Mouse (Mus musculus) stomach, embryonic 14.5 days (tissue): ENCODE data around the gene Ccdc137. TPM values are rescaled to one million over a fixed set of nuclear protein-coding genes. Genes with fewer than 3 reads are reported as not detected.

Source experiments
- ATAC-seq: fragments of 200-750 bp; cut with Nextera tagmentation; 2 replicates; pipeline ENCODE4 v1.8.0; 2017; ENCODE audit warnings: low read depth, moderate TSS enrichment; ENCODE audit not compliant: insufficient number of reproducible peaks, insufficient read depth, low FRiP score
- H3K27ac ChIP-seq: fragments of 300-500 bp; sonication (generic); 2 replicates; pipeline ENCODE4 v1.5.1; 2014; ENCODE audit warnings: mild to moderate bottlenecking, low read length, moderate library complexity, mixed read lengths
- H3K27me3 ChIP-seq: fragments of 300-500 bp; sonication (generic); 2 replicates; pipeline ENCODE4 v1.6.1; 2014; ENCODE audit warnings: low read length, control low read depth, mixed read lengths; ENCODE audit not compliant: control insufficient read depth, insufficient read depth
- H3K36me3 ChIP-seq: fragments of 300-500 bp; sonication (generic); 2 replicates; pipeline ENCODE4 v1.6.1; 2014; ENCODE audit warnings: mild to moderate bottlenecking, control low read depth, low read length, moderate library complexity, mixed read lengths; ENCODE audit not compliant: control insufficient read depth, insufficient read depth
- H3K4me1 ChIP-seq: fragments of 300-500 bp; sonication (generic); 2 replicates; pipeline ENCODE4 v1.6.1; 2014; ENCODE audit warnings: low read length, control low read depth, mixed read lengths; ENCODE audit not compliant: control insufficient read depth, insufficient read depth
- H3K4me2 ChIP-seq: fragments of 300-500 bp; sonication (generic); replicated peaks from 2 replicates; pipeline ENCODE4 v1.6.1; 2014; ENCODE audit warnings: low read depth, low read length, control low read depth
- H3K4me3 ChIP-seq: fragments of 300-500 bp; sonication (generic); 2 replicates; pipeline ENCODE4 v1.5.1; 2014; ENCODE audit warnings: low read depth, low read length, control low read depth
- H3K9ac ChIP-seq: fragments of 300-500 bp; sonication (generic); replicated peaks from 2 replicates; pipeline ENCODE4 v1.6.1; 2014; ENCODE audit warnings: low read depth, mild to moderate bottlenecking, control low read depth, low read length, moderate library complexity, mixed read lengths
- H3K9me3 ChIP-seq: fragments of 300-500 bp; sonication (generic); 2 replicates; pipeline ENCODE4 v1.6.1; 2016; ENCODE audit warnings: low read depth, low read length, control low read depth; ENCODE audit not compliant: control insufficient read depth
- WGBS: fragments of 180-500 bp; shearing (Covaris S2); extraction: QIAGEN DNeasy Blood & Tissue Kit; methylation state at CpG from one replicate; pipeline ENCODE4 v1.1.7; 2014; 5-methylcytosine and 5-hydroxymethylcytosine counted together
- polyA plus RNA-seq: library from polyadenylated mRNA; unstranded; fragments of >200 nt; fragmentation: Nextera tagmentation; extraction: Ambion mirVana; gene quantifications from 2 replicates; pipeline ENCODE4 v1.2.1, GENCODE M21; 2014

Ccdc137 gene
- polyA plus RNA-seq, 1 experiment from 2014 or later: 30.9 TPM

- Histone ChIP-seq H3K4me1 (peaks cover 7% of the 10 kb centered on the region; the same call in 1 of the 2 replicates), H3K27me3 (no peaks in the 10 kb centered on the region), H3K4me2 (peak within 1 kb of the TSS; percentile 83), H3K27ac (no peak within 1 kb of the TSS; the same call in 1 of the 2 replicates), H3K9me3 (no peaks in the 10 kb centered on the region), H3K4me3 (peak within 1 kb of the TSS; percentile 95), H3K9ac (peak within 1 kb of the TSS; percentile 94), H3K36me3 (peaks cover 18% of the 10 kb centered on the region)
- peak; percentile 88 for ATAC-seq
- WGBS: under 1% methylated on average over 59 of the region's 77 CpGs
Measured at GRCm38 (mm10) chr11:120437152-120437856, 20.6 kb upstream of the Ccdc137 start, which contains the start of gene Nploc4. Gene Nploc4, minus strand, starts transcription at chr11:120437708.

- no peaks in the 10 kb centered on the region for H3K9me3 ChIP-seq
- WGBS: 24% methylated on average over 12 of the region's 12 CpGs
- ATAC-seq: no peak
- peak overlapping the region; percentile 42 for H3K4me2 ChIP-seq
- H3K27me3 ChIP-seq: no peaks in the 10 kb centered on the region
- H3K9ac ChIP-seq: peak overlapping the region; percentile 94
- H3K4me3 ChIP-seq: peak overlapping the region; percentile 95
- peaks cover 12% of the 10 kb centered on the region; the same call in 1 of the 2 replicates for H3K36me3 ChIP-seq
- H3K27ac ChIP-seq: no peak overlapping the region; the same call in 1 of the 2 replicates
- H3K4me1 ChIP-seq: peaks cover 7% of the 10 kb centered on the region; the same call in 1 of the 2 replicates
Measured at GRCm38 (mm10) chr11:120437857-120438385, 20.0 kb upstream of the Ccdc137 start.

GRCm38 (mm10) chr11:120442344-120442743 is 15.6 kb upstream of the Ccdc137 start, which contains the start of gene Tspan10:
Gene Tspan10, plus strand, starts transcription at chr11:120442644.
- Histone ChIP-seq H3K4me2 (no peak within 1 kb of the TSS), H3K9ac (no peak within 1 kb of the TSS), H3K27ac (no peak within 1 kb of the TSS), H3K9me3 (no peaks in the 10 kb centered on the region), H3K27me3 (no peaks in the 10 kb centered on the region), H3K4me1 (no peaks in the 10 kb centered on the region), H3K4me3 (no peak within 1 kb of the TSS), H3K36me3 (no peaks in the 10 kb centered on the region)
- no peak for ATAC-seq
- 84% methylated on average over 3 of the region's 3 CpGs for WGBS

GRCm38 (mm10) chr11:120442765-120443280 is 15.1 kb upstream of the Ccdc137 start:
- no peak overlapping the region for H3K9ac ChIP-seq
- 79% methylated on average over 3 of the region's 3 CpGs for WGBS
- no peak overlapping the region for H3K4me3 ChIP-seq
- H3K9me3 ChIP-seq: no peaks in the 10 kb centered on the region
- no peaks in the 10 kb centered on the region for H3K27me3 ChIP-seq
- no peak overlapping the region for H3K4me2 ChIP-seq
- H3K27ac ChIP-seq: no peak overlapping the region
- no peak for ATAC-seq
- no peaks in the 10 kb centered on the region for H3K36me3 ChIP-seq
- H3K4me1 ChIP-seq: no peaks in the 10 kb centered on the region

- Histone ChIP-seq H3K4me3 (no peak overlapping the region), H3K27me3 (no peaks in the 10 kb centered on the region), H3K36me3 (no peaks in the 10 kb centered on the region), H3K4me2 (no peak overlapping the region), H3K27ac (no peak overlapping the region), H3K9ac (no peak overlapping the region), H3K4me1 (no peaks in the 10 kb centered on the region), H3K9me3 (no peaks in the 10 kb centered on the region)
- 65% methylated on average over 6 of the region's 6 CpGs for WGBS
- ATAC-seq: no peak
Measured at GRCm38 (mm10) chr11:120444106-120444505, 13.8 kb upstream of the Ccdc137 start.

- no peaks in the 10 kb centered on the region for H3K36me3 ChIP-seq
- no peak overlapping the region for H3K4me3 ChIP-seq
- no peak for ATAC-seq
- H3K9me3 ChIP-seq: no peaks in the 10 kb centered on the region
- no peak overlapping the region for H3K4me2 ChIP-seq
- no peak overlapping the region for H3K9ac ChIP-seq
- H3K27ac ChIP-seq: no peak overlapping the region
- H3K27me3 ChIP-seq: no peaks in the 10 kb centered on the region
- 61% methylated on average over 3 of the region's 3 CpGs for WGBS
- H3K4me1 ChIP-seq: no peaks in the 10 kb centered on the region
Measured at GRCm38 (mm10) chr11:120445475-120445874, 12.4 kb upstream of the Ccdc137 start.

- Histone ChIP-seq H3K9me3 (no peaks in the 10 kb centered on the region), H3K27me3 (no peaks in the 10 kb centered on the region), H3K27ac (no peak overlapping the region), H3K4me1 (no peaks in the 10 kb centered on the region), H3K4me3 (no peak overlapping the region), H3K36me3 (no peaks in the 10 kb centered on the region), H3K4me2 (no peak overlapping the region), H3K9ac (no peak overlapping the region)
- ATAC-seq: no peak
- WGBS: 73% methylated on average over 7 of the region's 7 CpGs
Measured at GRCm38 (mm10) chr11:120447179-120447578, 10.7 kb upstream of the Ccdc137 start.

- no peaks in the 10 kb centered on the region for H3K9me3 ChIP-seq
- WGBS: 68% methylated on average over 3 of the region's 3 CpGs
- H3K9ac ChIP-seq: no peak overlapping the region
- H3K27ac ChIP-seq: no peak overlapping the region
- H3K36me3 ChIP-seq: no peaks in the 10 kb centered on the region
- H3K4me1 ChIP-seq: peaks cover 5% of the 10 kb centered on the region; the same call in 1 of the 2 replicates
- H3K4me3 ChIP-seq: no peak overlapping the region
- H3K27me3 ChIP-seq: no peaks in the 10 kb centered on the region
- no peak overlapping the region for H3K4me2 ChIP-seq
- ATAC-seq: no peak
Measured at GRCm38 (mm10) chr11:120452246-120452645, 5.7 kb upstream of the Ccdc137 start.
